Mouse (Mus musculus) liver, postnatal 0 days (tissue): ENCODE results near the gene Mamdc4.

Source experiments
- CTCF ChIP-seq: sonication (generic); IDR thresholded peaks from 2 replicates; pipeline ENCODE4 v1.5.1; 2016; ENCODE audit warnings: antibody characterized with exemption, low read depth
- EP300 ChIP-seq: IDR thresholded peaks from 2 replicates; pipeline ENCODE4 v1.6.1; 2016; ENCODE audit warnings: antibody characterized with exemption, low read depth, mild to moderate bottlenecking

- no peak for TF ChIP-seq CTCF
- TF ChIP-seq EP300: no peak
Observed at GRCm38 (mm10) chr2:25560551-25560950, 14.1 kb downstream of the Mamdc4 start.
